Mouse (Mus musculus) kidney, embryonic 16.5 days (tissue): ENCODE measurements around the gene Catip. TPM values are rescaled to one million over a fixed set of nuclear protein-coding genes. Genes with fewer than 3 reads are reported as not detected.

ENCODE experiments used
- ATAC-seq: fragments of 200-750 bp; cut with Nextera tagmentation; 2 replicates; pipeline ENCODE4 v1.8.0; 2017; ENCODE audit warnings: moderate TSS enrichment; ENCODE audit not compliant: low FRiP score, low TSS enrichment
- H3K27ac ChIP-seq: fragments of 300-500 bp; sonication (generic); 2 replicates; pipeline ENCODE4 v1.5.1; 2014; ENCODE audit warnings: low read length
- H3K27me3 ChIP-seq: fragments of 300-500 bp; sonication (generic); 2 replicates; pipeline ENCODE4 v1.6.1; 2014; ENCODE audit warnings: low read length, control low read depth, mixed read lengths; ENCODE audit not compliant: insufficient read depth
- H3K36me3 ChIP-seq: fragments of 300-500 bp; sonication (generic); 2 replicates; pipeline ENCODE4 v1.6.1; 2014; ENCODE audit warnings: low read length, control low read depth, mixed read lengths; ENCODE audit not compliant: insufficient read depth
- H3K4me1 ChIP-seq: fragments of 300-500 bp; sonication (generic); 2 replicates; pipeline ENCODE4 v1.6.1; 2014; ENCODE audit warnings: low read length, control low read depth, mixed read lengths; ENCODE audit not compliant: insufficient read depth
- H3K4me2 ChIP-seq: fragments of 300-500 bp; sonication (generic); replicated peaks from 2 replicates; pipeline ENCODE4 v1.6.1; 2014; ENCODE audit warnings: low read depth, low read length
- H3K4me3 ChIP-seq: fragments of 300-500 bp; sonication (generic); 2 replicates; pipeline ENCODE4 v1.5.1; 2014; ENCODE audit warnings: mild to moderate bottlenecking, low read length
- H3K9ac ChIP-seq: fragments of 300-500 bp; sonication (generic); replicated peaks from 2 replicates; pipeline ENCODE4 v1.6.1; 2014; ENCODE audit warnings: low read length
- H3K9me3 ChIP-seq: fragments of 300-500 bp; sonication (generic); 2 replicates; pipeline ENCODE4 v1.6.1; 2016; ENCODE audit warnings: low read length, control low read depth
- WGBS: fragments of 180-500 bp; shearing (Covaris S2); extraction: QIAGEN DNeasy Blood & Tissue Kit; methylation state at CpG from one replicate; pipeline ENCODE4 v1.1.7; 2014; 5-methylcytosine and 5-hydroxymethylcytosine counted together
- microRNA counts: library from miRNA; unstranded; fragments of <30 nt; microRNA quantifications from one replicate; lab custom pipeline; 2016
- microRNA-seq: library from miRNA; unstranded; fragments of <30 nt; microRNA quantifications from one replicate; pipeline ENCODE4, GENCODE M21; 2016
- polyA plus RNA-seq: library from polyadenylated mRNA; unstranded; fragments of >200 nt; fragmentation: Nextera tagmentation; extraction: Ambion mirVana; gene quantifications from 2 replicates; pipeline ENCODE4 v1.2.1, GENCODE M21; 2015

Catip gene
- polyA plus RNA-seq, 1 experiment from 2014 or later = 0.50 TPM

DNA sequence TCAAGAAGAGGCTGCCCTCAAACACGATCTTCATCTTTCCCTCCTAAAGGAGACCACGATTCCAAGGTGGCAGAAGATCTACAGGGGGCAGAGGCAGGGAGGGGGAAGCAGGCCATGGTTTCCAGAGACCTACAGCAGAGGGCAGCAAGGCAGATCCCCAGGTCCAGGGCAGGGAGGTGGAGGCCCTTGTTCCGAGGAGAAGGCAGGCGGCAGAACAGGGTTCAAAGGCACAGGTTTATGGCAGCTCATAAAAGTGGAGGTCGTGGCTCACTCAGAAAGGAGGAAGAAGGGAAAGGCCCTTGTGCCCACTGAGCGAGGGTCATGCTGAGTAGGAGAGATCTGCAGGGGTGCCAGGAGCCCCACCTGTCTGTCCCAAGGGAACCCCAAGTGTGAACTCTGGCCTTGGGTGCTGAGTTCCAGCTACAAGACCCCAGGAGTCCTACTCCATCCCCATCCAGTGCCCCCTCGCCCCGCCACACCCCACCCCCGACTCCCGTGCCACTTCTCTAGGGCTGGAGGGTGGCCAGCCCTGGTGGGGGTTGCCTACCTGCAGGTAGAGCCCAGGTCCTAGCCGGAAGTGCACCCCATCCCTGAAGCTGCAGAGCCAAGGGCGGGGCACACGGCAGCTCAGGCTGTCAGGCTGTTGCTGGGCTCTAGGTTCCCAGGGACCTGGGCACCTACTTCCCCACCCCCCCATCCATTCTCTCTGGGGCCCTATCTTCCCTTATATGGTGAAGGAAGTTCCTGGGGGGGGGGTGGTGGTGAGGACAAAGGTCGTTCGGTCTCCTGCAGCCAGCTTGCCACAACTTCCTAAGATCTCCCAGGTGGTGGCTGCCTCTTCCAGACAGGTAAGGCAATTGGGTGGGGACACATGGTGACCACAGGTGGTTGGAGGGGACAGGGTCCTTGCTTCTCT is 46.9 kb downstream of the Catip start, which contains the start of gene Vil1:
Gene Vil1 (plus strand): TSS at position 788 of the 916 bp plus-strand sequence.
- Histone ChIP-seq H3K9ac (peak within 1 kb of the TSS; percentile 17; the same call in 1 of the 2 replicates), H3K4me2 (peak within 1 kb of the TSS; percentile 24; the same call in 1 of the 2 replicates), H3K9me3 (no peaks in the 10 kb centered on the region), H3K4me1 (peaks cover 4% of the 10 kb centered on the region; the same call in 1 of the 2 replicates), H3K4me3 (peak within 1 kb of the TSS; percentile 14; the same call in 1 of the 2 replicates), H3K27ac (no peak within 1 kb of the TSS), H3K36me3 (no peaks in the 10 kb centered on the region), H3K27me3 (no peaks in the 10 kb centered on the region)
- WGBS = 37% methylated on average over 12 of the region's 15 CpGs
- peak; percentile 66 for ATAC-seq

DNA sequence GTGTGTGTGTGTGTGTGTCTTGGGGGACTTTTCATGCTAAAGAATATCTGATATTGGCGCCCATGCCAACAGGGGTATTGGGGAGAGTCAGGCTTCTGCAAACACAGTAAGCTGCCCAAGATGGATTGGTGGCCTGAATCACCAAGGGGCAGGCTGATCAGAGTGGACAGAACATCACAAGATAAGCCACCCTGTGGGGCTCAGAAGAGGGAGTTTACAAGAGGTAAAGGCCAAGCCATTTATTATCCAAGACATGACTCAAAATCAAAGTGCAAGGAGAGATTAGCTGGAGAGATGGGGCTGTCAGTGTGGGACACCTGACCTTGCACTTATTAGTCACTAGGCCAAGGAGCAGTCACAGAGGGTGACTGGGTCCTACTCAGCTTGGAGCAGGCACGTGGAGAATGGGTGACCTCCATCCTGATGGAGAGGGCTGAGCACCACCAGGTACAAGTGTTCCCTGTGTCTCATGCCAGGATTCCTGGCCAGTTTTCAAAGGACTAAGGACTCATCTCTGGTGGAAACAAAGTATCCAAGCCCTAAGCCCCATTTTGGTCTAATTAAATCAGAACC is 49.9 kb downstream of the Catip start:
- Histone ChIP-seq H3K27ac (no peak overlapping the region), H3K4me1 (peaks cover 7% of the 10 kb centered on the region; the same call in 1 of the 2 replicates), H3K4me2 (no peak overlapping the region), H3K9ac (no peak overlapping the region), H3K27me3 (no peaks in the 10 kb centered on the region), H3K4me3 (no peak overlapping the region), H3K9me3 (no peaks in the 10 kb centered on the region), H3K36me3 (no peaks in the 10 kb centered on the region)
- ATAC-seq = no peak
- WGBS = 66% methylated on average over 2 of the region's 2 CpGs

DNA sequence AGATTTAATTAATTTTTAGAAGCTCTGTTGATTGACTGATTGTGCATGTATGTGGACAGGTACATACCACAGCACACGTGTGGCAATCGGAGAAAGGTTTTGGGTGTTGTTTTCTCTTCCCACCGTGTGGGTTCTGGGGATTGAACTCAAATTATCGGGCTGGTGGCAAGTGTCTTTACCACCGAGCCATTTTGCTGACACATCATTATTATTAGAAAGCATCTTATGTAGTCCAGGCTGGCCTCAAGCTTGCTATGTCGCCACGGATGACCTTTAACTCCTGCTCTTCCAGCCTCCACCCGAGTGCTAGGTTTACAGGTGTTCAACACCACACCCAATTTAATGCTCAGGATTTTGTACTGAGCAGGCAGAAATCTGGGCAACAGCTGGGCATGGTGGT is 50.8 kb downstream of the Catip start:
- no peak overlapping the region for H3K9ac ChIP-seq
- no peak overlapping the region for H3K27ac ChIP-seq
- H3K4me1 ChIP-seq = peaks cover 7% of the 10 kb centered on the region; the same call in 1 of the 2 replicates
- no peaks in the 10 kb centered on the region for H3K27me3 ChIP-seq
- no peak overlapping the region for H3K4me2 ChIP-seq
- H3K36me3 ChIP-seq = no peaks in the 10 kb centered on the region
- no peak for ATAC-seq
- H3K4me3 ChIP-seq = no peak overlapping the region
- 82% methylated on average over 8 of the region's 8 CpGs for WGBS
- H3K9me3 ChIP-seq = no peaks in the 10 kb centered on the region

DNA sequence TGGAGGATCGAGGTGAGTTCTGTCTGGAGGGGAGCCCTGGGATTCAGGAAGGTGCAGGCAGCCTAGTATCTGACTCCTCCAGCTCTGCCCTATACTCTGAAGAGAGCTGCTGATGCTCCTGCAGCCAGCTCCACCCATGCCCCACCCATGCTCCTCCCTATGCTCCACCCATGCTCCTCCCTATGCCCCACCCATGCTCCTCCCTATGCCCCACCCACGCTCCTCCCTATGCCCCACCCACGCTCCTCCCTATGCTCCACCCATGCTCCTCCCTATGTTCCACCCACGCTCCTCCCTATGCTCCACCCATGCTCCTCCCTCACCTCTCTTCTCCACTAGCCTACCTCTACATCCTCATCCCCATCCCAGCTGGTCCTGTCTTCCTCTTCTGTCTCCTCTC is 53.2 kb downstream of the Catip start:
- peak; percentile 60; the same call in 1 of the 2 replicates for ATAC-seq
- Histone ChIP-seq H3K4me3 (no peak overlapping the region), H3K36me3 (no peaks in the 10 kb centered on the region), H3K9me3 (no peaks in the 10 kb centered on the region), H3K27ac (no peak overlapping the region), H3K4me2 (no peak overlapping the region), H3K9ac (no peak overlapping the region), H3K4me1 (0 out of 2 replicates have a peak, but pooled peaks cover 12% of the 10 kb centered on the region), H3K27me3 (no peaks in the 10 kb centered on the region)
- WGBS = 34% methylated on average over 4 of the region's 4 CpGs

MicroRNA genes within 50 kb of the gene (microRNA counts, 519-probe panel; counts per million panel counts)
- 3,648 counts per million, percentile 84 among the panel's probes with 10 or more counts for microRNA mmu-miR-26b (lab: Ali Mortazavi, UCI)

Small RNA genes within 50 kb of the gene (microRNA-seq; reads per million reads assigned to microRNA genes)
- 31,289 reads per million, percentile 98 among the genes with 10 or more reads in this experiment for gene Mir26b

Other genes starting within 250 kb of the Catip start
- gene Tns1, start 237.7 kb upstream of the Catip start, polyA plus RNA-seq = 77.3 and 78.3 TPM in 2 replicates
- 0.22 and 0.32 TPM in 2 replicates for gene Rufy4, start 236.6 kb upstream of the Catip start, polyA plus RNA-seq
- 0.11 and 0.24 TPM in 2 replicates for gene Cxcr2, start 208.1 kb upstream of the Catip start, polyA plus RNA-seq
- gene Cxcr1, start 167.5 kb upstream of the Catip start, polyA plus RNA-seq = not detected in 2 replicates
- gene Arpc2, start 126.0 kb upstream of the Catip start, polyA plus RNA-seq = 441 and 457 TPM in 2 replicates
- 1.6 and 1.9 TPM in 2 replicates for gene Gpbar1, start 83.6 kb upstream of the Catip start, polyA plus RNA-seq
- 322 and 350 TPM in 2 replicates for gene Aamp, start 77.4 kb upstream of the Catip start, polyA plus RNA-seq
- gene Pnkd, start 77.2 kb upstream of the Catip start, polyA plus RNA-seq = 149 and 156 TPM in 2 replicates
- gene Tmbim1, start 56.5 kb upstream of the Catip start, polyA plus RNA-seq = 33.5 and 35.1 TPM in 2 replicates
- gene Slc11a1, start 13.1 kb downstream of the Catip start, polyA plus RNA-seq = 4.5 and 5.4 TPM in 2 replicates
- 91.1 and 94.0 TPM in 2 replicates for gene Ctdsp1, start 29.4 kb downstream of the Catip start, polyA plus RNA-seq
- gene Vil1, start 47.3 kb downstream of the Catip start, polyA plus RNA-seq = 17.5 and 18.0 TPM in 2 replicates
- 63.7 and 71.7 TPM in 2 replicates for gene Cnot9, start 143.9 kb downstream of the Catip start, polyA plus RNA-seq
- 1.3 TPM in 2 replicates for gene Plcd4, start 180.8 kb downstream of the Catip start, polyA plus RNA-seq
- 31.5 and 36.5 TPM in 2 replicates for gene Usp37, start 182.2 kb downstream of the Catip start, polyA plus RNA-seq
- gene Zfp142, start 226.1 kb downstream of the Catip start, polyA plus RNA-seq = 7.0 and 8.7 TPM in 2 replicates
- gene Bcs1l, start 226.2 kb downstream of the Catip start, polyA plus RNA-seq = 19.6 and 20.4 TPM in 2 replicates
- 40.0 and 43.9 TPM in 2 replicates for gene Rnf25, start 239.3 kb downstream of the Catip start, polyA plus RNA-seq
- 9.1 and 11.7 TPM in 2 replicates for gene Stk36, start 239.3 kb downstream of the Catip start, polyA plus RNA-seq